Mouse (Mus musculus) embryonic facial prominence, embryonic 14.5 days (tissue): Measurements from ENCODE around the gene Lrrc1. TPM values are rescaled to one million over a fixed set of nuclear protein-coding genes. Genes with fewer than 3 reads are reported as not detected.
"Not testable (repeated sequence)": the region's sequence is repeated elsewhere in the genome, so short reads cannot be mapped to it uniquely, and the experiment has no call there.

Experiments used
- ATAC-seq: fragments of 200-750 bp; cut with Nextera tagmentation; 2 replicates; pipeline ENCODE4 v1.8.0; 2017; ENCODE audit warnings: low read depth, moderate number of reproducible peaks, moderate TSS enrichment
- DNase-seq: peaks from one replicate; pipeline ENCODE4 v3.0.0-alpha.2; 2015; ENCODE audit warnings: low spot score
- H3K27ac ChIP-seq: fragments of 300-500 bp; sonication (generic); replicated peaks from 2 replicates; pipeline ENCODE4 v1.5.1; 2014; ENCODE audit warnings: low read depth, mild to moderate bottlenecking, low read length, moderate library complexity
- H3K27me3 ChIP-seq: fragments of 300-500 bp; sonication (generic); replicated peaks from 2 replicates; pipeline ENCODE4 v1.6.1; 2014; ENCODE audit warnings: low read length; ENCODE audit not compliant: control insufficient read depth, insufficient read depth
- H3K36me3 ChIP-seq: fragments of 300-500 bp; sonication (generic); 2 replicates; pipeline ENCODE4 v1.6.1; 2014; ENCODE audit warnings: low read length, mixed read lengths; ENCODE audit not compliant: control insufficient read depth, insufficient read depth
- H3K4me1 ChIP-seq: fragments of 300-500 bp; sonication (generic); 2 replicates; pipeline ENCODE4 v1.6.1; 2014; ENCODE audit warnings: antibody characterized with exemption, low read length; ENCODE audit not compliant: control insufficient read depth, insufficient read depth
- H3K4me2 ChIP-seq: fragments of 300-500 bp; sonication (generic); 2 replicates; pipeline ENCODE4 v1.6.1; 2014; ENCODE audit warnings: low read depth, mild to moderate bottlenecking, low read length, moderate library complexity, mixed read lengths
- H3K4me3 ChIP-seq: fragments of 300-500 bp; sonication (generic); 2 replicates; pipeline ENCODE4 v1.5.1; 2014; ENCODE audit warnings: low read depth, mild to moderate bottlenecking, low read length
- H3K9ac ChIP-seq: fragments of 300-500 bp; sonication (generic); 2 replicates; pipeline ENCODE4 v1.6.1; 2014; ENCODE audit warnings: low read depth, mild to moderate bottlenecking, low read length, moderate library complexity, mixed read lengths
- H3K9me3 ChIP-seq: fragments of 300-500 bp; sonication (generic); 2 replicates; pipeline ENCODE4 v1.6.1; 2016; ENCODE audit warnings: low read length; ENCODE audit not compliant: control insufficient read depth
- WGBS: fragments of 180-500 bp; shearing (Covaris S2); extraction: QIAGEN DNeasy Blood & Tissue Kit; methylation state at CpG from one replicate; pipeline ENCODE4 v1.1.7; 2014; 5-methylcytosine and 5-hydroxymethylcytosine counted together
- polyA plus RNA-seq: library from polyadenylated mRNA; unstranded; fragments of >200 nt; fragmentation: Nextera tagmentation; extraction: Ambion mirVana; gene quantifications from 2 replicates; pipeline ENCODE4 v1.2.1, GENCODE M21; 2014

Lrrc1 gene
- polyA plus RNA-seq, 1 experiment from 2014 or later = 13.5 TPM

GRCm38 (mm10) chr9:77577931-77578330 lies 33.3 kb upstream of the Lrrc1 start:
- Histone ChIP-seq H3K4me2 (no peak overlapping the region), H3K9ac (no peak overlapping the region), H3K4me3 (no peak overlapping the region), H3K27ac (no peak overlapping the region), H3K4me1 (no peaks in the 10 kb centered on the region), H3K36me3 (no peaks in the 10 kb centered on the region), H3K9me3 (no peaks in the 10 kb centered on the region), H3K27me3 (no peaks in the 10 kb centered on the region)
- DNase-seq (no peak), ATAC-seq (no peak)
- WGBS = 93% methylated on average over 8 of the region's 8 CpGs

DNA sequence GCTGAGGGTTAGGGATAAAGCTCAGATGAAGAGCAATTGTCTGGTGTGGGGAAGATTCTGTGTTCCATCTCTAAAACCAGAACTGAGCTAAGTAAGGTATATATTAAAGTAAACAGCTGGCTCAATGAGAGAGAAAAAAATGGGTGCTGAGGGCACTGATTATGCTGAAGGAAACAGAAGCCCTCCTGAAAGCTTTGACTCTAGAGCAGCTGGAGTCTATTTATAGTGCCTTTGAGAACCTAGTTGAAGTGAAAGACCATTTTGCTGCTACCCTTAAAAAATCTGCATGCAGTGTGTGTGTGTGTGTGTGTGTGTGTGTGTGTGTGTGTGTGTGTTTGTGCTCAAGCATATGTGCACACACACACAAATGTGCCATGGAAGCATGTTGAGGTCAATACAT lies 32.7 kb upstream of the Lrrc1 start:
- ATAC-seq = no peak
- no peak overlapping the region for H3K9ac ChIP-seq
- no peak overlapping the region for H3K4me3 ChIP-seq
- H3K36me3 ChIP-seq = no peaks in the 10 kb centered on the region
- no peak overlapping the region for H3K4me2 ChIP-seq
- no peaks in the 10 kb centered on the region for H3K27me3 ChIP-seq
- no peak for DNase-seq
- no peaks in the 10 kb centered on the region for H3K9me3 ChIP-seq
- H3K4me1 ChIP-seq = no peaks in the 10 kb centered on the region
- no peak overlapping the region for H3K27ac ChIP-seq

DNA sequence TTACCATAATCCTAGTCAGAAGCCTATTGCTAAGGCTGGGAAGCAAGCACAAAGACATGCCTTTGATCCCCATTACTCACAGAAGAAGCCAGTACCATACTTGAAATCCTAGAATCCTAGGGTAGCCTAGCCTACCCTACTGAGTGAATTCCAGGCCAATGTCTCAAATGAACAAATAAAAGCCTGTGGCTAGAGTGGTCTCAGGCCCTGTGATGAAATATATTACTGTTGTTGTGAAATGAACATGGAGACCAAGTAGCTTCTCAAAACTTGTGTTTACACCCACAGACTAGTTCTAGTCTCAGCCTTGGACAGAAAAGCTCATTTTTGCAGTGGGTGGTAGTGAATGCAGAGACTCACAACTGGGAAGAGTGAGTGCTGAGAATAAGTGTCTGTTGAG lies 31.6 kb upstream of the Lrrc1 start:
- no peaks in the 10 kb centered on the region for H3K36me3 ChIP-seq
- H3K4me2 ChIP-seq = no peak overlapping the region
- H3K9me3 ChIP-seq = no peaks in the 10 kb centered on the region
- no peak for DNase-seq
- H3K27ac ChIP-seq = no peak overlapping the region
- H3K4me3 ChIP-seq = no peak overlapping the region
- no peaks in the 10 kb centered on the region for H3K4me1 ChIP-seq
- ATAC-seq = no peak
- no peak overlapping the region for H3K9ac ChIP-seq
- no peaks in the 10 kb centered on the region for H3K27me3 ChIP-seq

GRCm38 (mm10) chr9:77574996-77575395 lies 30.3 kb upstream of the Lrrc1 start:
- H3K4me1 ChIP-seq, H3K27ac ChIP-seq, H3K9ac ChIP-seq, H3K9me3 ChIP-seq, H3K4me2 ChIP-seq, ATAC-seq, H3K36me3 ChIP-seq, H3K4me3 ChIP-seq, H3K27me3 ChIP-seq, DNase-seq: not testable (repeated sequence)
- WGBS = 53% methylated on average over 4 of the region's 4 CpGs

DNA sequence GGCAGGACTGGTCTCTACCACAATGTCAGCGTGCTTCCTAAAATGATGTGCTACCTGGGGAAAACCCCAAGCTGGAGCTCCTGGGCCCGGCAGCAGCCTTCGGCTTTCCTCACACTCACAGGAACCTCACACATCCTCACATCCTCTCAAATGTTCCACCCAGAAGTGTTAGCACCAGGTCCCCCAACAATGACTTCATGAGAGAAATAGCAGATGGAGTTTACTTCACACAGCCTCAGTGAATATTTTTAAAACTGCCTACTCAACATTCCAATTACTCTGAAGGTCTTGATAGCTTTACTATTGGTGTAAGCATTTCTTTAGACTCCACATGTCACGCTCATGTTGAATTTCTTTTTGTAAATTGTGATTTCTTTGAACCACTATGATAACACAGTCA lies 27.2 kb upstream of the Lrrc1 start:
- 86% methylated on average over 4 of the region's 4 CpGs for WGBS
- no peaks in the 10 kb centered on the region for H3K4me1 ChIP-seq
- no peaks in the 10 kb centered on the region for H3K27me3 ChIP-seq
- H3K36me3 ChIP-seq = no peaks in the 10 kb centered on the region
- H3K27ac ChIP-seq = no peak overlapping the region
- no peak for DNase-seq
- H3K9me3 ChIP-seq = no peaks in the 10 kb centered on the region
- no peak overlapping the region for H3K4me2 ChIP-seq
- H3K4me3 ChIP-seq = no peak overlapping the region
- no peak for ATAC-seq
- H3K9ac ChIP-seq = no peak overlapping the region

DNA sequence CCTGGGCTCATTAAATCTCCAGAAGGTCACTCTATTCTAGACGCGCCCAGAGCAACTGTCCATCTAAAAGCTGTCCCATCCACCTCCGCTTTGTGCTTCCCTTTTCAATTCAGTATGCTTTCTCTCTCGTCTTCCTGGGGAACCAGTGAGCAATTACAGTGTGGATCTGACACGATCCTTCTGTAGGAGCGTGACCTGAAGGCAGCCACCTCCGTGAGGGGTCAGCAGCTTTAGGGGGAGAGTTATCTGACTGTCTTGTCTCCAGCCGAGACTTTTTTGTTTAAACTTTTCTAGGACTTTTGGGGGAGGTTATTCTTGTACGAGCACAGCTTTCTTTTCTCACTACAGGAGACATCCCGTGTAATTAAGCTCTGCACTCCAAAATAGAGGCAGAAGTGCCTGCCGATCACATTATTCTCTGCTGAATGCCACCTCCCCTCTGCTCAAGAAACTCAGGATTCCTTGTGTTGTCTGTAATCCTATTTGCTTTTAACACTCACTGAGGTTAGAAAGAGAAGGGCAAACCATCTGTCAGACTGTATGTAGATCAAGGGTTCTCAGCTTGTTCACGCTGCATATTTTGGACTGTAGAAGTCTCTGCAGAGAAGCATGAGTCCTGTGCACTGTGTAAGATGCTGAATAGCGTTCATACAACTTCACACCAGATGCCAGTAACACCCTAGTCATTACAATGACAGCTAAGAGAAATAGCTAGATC lies 24.3 kb upstream of the Lrrc1 start:
- Histone ChIP-seq H3K4me3 (no peak overlapping the region), H3K9ac (no peak overlapping the region), H3K4me2 (no peak overlapping the region), H3K36me3 (no peaks in the 10 kb centered on the region), H3K9me3 (no peaks in the 10 kb centered on the region), H3K27ac (no peak overlapping the region), H3K4me1 (no peaks in the 10 kb centered on the region), H3K27me3 (no peaks in the 10 kb centered on the region)
- DNase-seq (no peak), ATAC-seq (no peak)
- WGBS = 45% methylated on average over 13 of the region's 13 CpGs

DNA sequence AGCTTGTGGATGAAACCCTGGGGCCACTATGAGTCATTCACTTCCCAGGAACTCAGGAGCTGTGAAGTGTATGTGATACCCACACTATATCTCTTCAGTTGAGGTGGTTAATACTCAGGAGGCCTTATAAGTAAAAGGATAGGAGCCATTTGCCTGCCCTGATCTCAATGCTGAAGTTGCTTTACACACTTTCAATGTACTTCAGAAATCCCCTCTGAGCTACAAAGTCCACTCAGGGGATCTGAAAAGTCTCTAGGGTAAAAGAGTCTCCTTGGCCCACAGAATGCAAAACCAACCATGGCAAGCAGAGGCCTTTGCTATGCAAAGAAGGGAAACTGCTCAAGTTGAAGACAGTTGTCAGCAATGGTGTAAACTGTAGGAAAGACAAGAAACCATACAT lies 17.2 kb upstream of the Lrrc1 start:
- DNase-seq = no peak
- no peak for ATAC-seq
- Histone ChIP-seq H3K36me3 (no peaks in the 10 kb centered on the region), H3K4me1 (no peaks in the 10 kb centered on the region), H3K4me3 (no peak overlapping the region), H3K27ac (no peak overlapping the region), H3K9ac (no peak overlapping the region), H3K9me3 (peaks cover 15% of the 10 kb centered on the region), H3K4me2 (no peak overlapping the region), H3K27me3 (no peaks in the 10 kb centered on the region)

GRCm38 (mm10) chr9:77557963-77558362 lies 13.3 kb upstream of the Lrrc1 start:
- H3K4me1 ChIP-seq = no peaks in the 10 kb centered on the region
- WGBS = 67% methylated on average over 3 of the region's 3 CpGs
- DNase-seq = no peak
- no peaks in the 10 kb centered on the region for H3K36me3 ChIP-seq
- peaks cover 12% of the 10 kb centered on the region for H3K9me3 ChIP-seq
- no peak overlapping the region for H3K4me3 ChIP-seq
- H3K9ac ChIP-seq = no peak overlapping the region
- no peak overlapping the region for H3K4me2 ChIP-seq
- H3K27ac ChIP-seq = no peak overlapping the region
- H3K27me3 ChIP-seq = no peaks in the 10 kb centered on the region
- no peak for ATAC-seq

GRCm38 (mm10) chr9:77557181-77557580 lies 12.5 kb upstream of the Lrrc1 start:
- peaks cover 7% of the 10 kb centered on the region for H3K9me3 ChIP-seq
- no peaks in the 10 kb centered on the region for H3K4me1 ChIP-seq
- no peaks in the 10 kb centered on the region for H3K27me3 ChIP-seq
- no peak for DNase-seq
- H3K27ac ChIP-seq = no peak overlapping the region
- H3K36me3 ChIP-seq = no peaks in the 10 kb centered on the region
- H3K4me2 ChIP-seq = no peak overlapping the region
- H3K4me3 ChIP-seq = no peak overlapping the region
- ATAC-seq = no peak
- 78% methylated on average over 4 of the region's 4 CpGs for WGBS
- H3K9ac ChIP-seq = no peak overlapping the region
